Mouse (Mus musculus) layer of hippocampus, adult 18-20 months (tissue): Measurements from ENCODE around the gene Paip2b. TPM values are rescaled to one million over a fixed set of nuclear protein-coding genes. Genes with fewer than 3 reads are reported as not detected.
"Not testable (repeated sequence)": the region's sequence is repeated elsewhere in the genome, so short reads cannot be mapped to it uniquely, and the experiment has no call there.

Source experiments
- DNase-seq, 2 experiments: peaks; one replicate each; pipeline ENCODE4 v3.0.0; 2022; ENCODE audit warnings: low spot score in 2 of 2
- long read RNA-seq: library from polyadenylated mRNA; stranded (forward); transcript quantifications from one replicate; pipeline ENCODE4 v2.0.0, GENCODE M21; 2021
- total RNA-seq, 2 experiments: library from RNA; stranded (reverse); gene quantifications; 2 replicates each; pipeline ENCODE4 v1.2.3; 2021

The Paip2b gene
- total RNA-seq = 10 to 100 TPM; 62.2 to 64.0 TPM
- long read RNA-seq, partial matches to known transcripts = 0 of 7 reads
- long read RNA-seq, other reads (novel, unspliced or antisense) = 3 of 7 reads

- DNase-seq = peak; percentile 98 to 100
These were observed at the start of gene Paip2b for GRCm38 (mm10) chr6:83831606-83832123. TSS of gene Paip2b (minus strand) at chr6:83831741.

- peak; percentile 9 to 77 for DNase-seq
These were observed 48.3 kb upstream of the Paip2b start for GRCm38 (mm10) chr6:83879815-83880214.

GRCm38 (mm10) chr6:83867598-83868585 lies 36.4 kb upstream of the Paip2b start:
- DNase-seq = peak; percentile 32 to 65

- peak; percentile 90 to 96 for DNase-seq
These were observed 35.5 kb upstream of the Paip2b start, which contains the start of gene Zfp638 for GRCm38 (mm10) chr6:83866954-83867597. TSS of gene Zfp638 (plus strand) at chr6:83867109.

- no peak for DNase-seq
These were observed 34.9 kb upstream of the Paip2b start for GRCm38 (mm10) chr6:83866423-83866822.

- no peak for DNase-seq
These were observed 32.0 kb upstream of the Paip2b start for GRCm38 (mm10) chr6:83863538-83863937.

GRCm38 (mm10) chr6:83860033-83860432 lies 28.5 kb upstream of the Paip2b start:
- DNase-seq = no peak

GRCm38 (mm10) chr6:83857476-83857875 lies 25.9 kb upstream of the Paip2b start:
- DNase-seq = peak; percentile 4 to 54

- DNase-seq = no peak
These were observed 17.9 kb upstream of the Paip2b start for GRCm38 (mm10) chr6:83849446-83849845.

GRCm38 (mm10) chr6:83846141-83846540 lies 14.6 kb upstream of the Paip2b start:
- no peak for DNase-seq

- no peak for DNase-seq
These were observed 13.4 kb upstream of the Paip2b start for GRCm38 (mm10) chr6:83844913-83845312.

- no peak for DNase-seq
These were observed 8.5 kb upstream of the Paip2b start for GRCm38 (mm10) chr6:83840086-83840485.

GRCm38 (mm10) chr6:83838046-83838445 lies 6.5 kb upstream of the Paip2b start:
- no peak for DNase-seq

GRCm38 (mm10) chr6:83836826-83837225 lies 5.3 kb upstream of the Paip2b start:
- no peak for DNase-seq

GRCm38 (mm10) chr6:83832393-83832792 lies 852 bp upstream of the Paip2b start:
- not testable (repeated sequence) for DNase-seq

GRCm38 (mm10) chr6:83830941-83831605 lies 468 bp downstream of the Paip2b start:
- DNase-seq = peak; percentile 5 to 14

- no peak for DNase-seq
These were observed 9.7 kb downstream of the Paip2b start for GRCm38 (mm10) chr6:83821856-83822255.

GRCm38 (mm10) chr6:83820727-83821515 lies 10.6 kb downstream of the Paip2b start:
- no peak for DNase-seq

- DNase-seq = no peak
These were observed 12.5 kb downstream of the Paip2b start for GRCm38 (mm10) chr6:83818996-83819395.

GRCm38 (mm10) chr6:83815801-83816200 lies 15.7 kb downstream of the Paip2b start:
- DNase-seq = no peak
